Mouse (Mus musculus): Measurements from ENCODE around the gene 4933415A04Rik.

DNA sequence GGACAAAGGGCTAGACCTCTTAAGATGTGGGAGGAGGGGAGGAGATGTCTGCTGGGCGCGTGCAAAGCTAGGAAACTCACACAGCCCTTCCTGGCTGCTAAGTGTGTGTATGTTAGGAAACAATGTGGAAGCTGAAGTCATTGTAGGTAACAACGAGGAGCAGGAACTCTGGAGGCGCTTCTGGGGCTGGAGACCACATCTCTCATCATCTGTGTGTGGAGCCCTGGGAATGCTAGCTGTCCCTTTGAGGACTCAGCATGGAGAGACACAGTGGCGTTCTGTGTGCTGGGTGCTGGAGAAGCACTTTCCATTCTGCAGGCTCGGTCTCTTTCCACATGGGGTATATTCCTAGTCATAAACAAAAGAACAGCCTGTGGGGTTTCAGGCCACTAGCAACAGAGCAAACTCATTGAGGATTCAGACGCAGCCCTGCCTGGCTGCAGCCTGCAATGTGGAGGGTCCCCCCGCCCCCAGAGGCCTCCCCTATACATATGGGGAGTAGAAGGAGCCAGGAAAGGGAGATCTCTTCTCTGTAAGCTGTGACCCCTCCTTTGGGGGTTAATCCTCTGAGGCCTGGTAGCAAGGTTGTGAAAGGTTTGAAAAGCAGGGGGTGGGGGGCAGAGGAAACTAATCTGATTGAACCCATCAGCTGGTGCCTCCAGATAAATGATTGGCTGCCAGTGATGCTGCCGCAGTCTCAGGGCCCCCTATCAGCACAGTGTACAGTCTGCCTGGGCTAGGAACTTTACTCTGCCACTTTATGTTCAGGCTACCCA, 11.3 kb upstream of the 4933415A04Rik start:
- TF ChIP-seq POLR2A (IDR thresholded peaks at IDR 0.05; ENCODE audit: borderline replicate concordance, extremely low read depth, low read depth, low read length) (no peak), CTCF (IDR thresholded peaks at IDR 0.05; ENCODE audit: insufficient read depth, low read length) (no peak)
